Mouse (Mus musculus) retina, postnatal 1 day (tissue): Measurements from ENCODE around the gene Orai3.
"Not testable (repeated sequence)": the region's sequence is repeated elsewhere in the genome, so short reads cannot be mapped to it uniquely, and the experiment has no call there.

Source experiments
- DNase-seq: peaks from one replicate; pipeline ENCODE4 v3.0.0-alpha.2; 2012

Orai3 gene

GRCm38 (mm10) chr7:127765756-127766155 is 3.9 kb upstream of the Orai3 start:
- DNase-seq, result no peak

- no peak for DNase-seq
These were observed 2.6 kb upstream of the Orai3 start for GRCm38 (mm10) chr7:127766851-127767609.

GRCm38 (mm10) chr7:127767671-127768345 is 1.8 kb upstream of the Orai3 start:
- DNase-seq, result no peak

GRCm38 (mm10) chr7:127768346-127768996 is 1.1 kb upstream of the Orai3 start:
- DNase-seq, result peak; percentile 24

- peak; percentile 98 for DNase-seq
These were observed 520 bp upstream of the Orai3 start for GRCm38 (mm10) chr7:127768997-127769593.

- DNase-seq, result no peak
These were observed 657 bp downstream of the Orai3 start for GRCm38 (mm10) chr7:127770039-127770905.

GRCm38 (mm10) chr7:127771262-127771661 is 1.6 kb downstream of the Orai3 start:
- no peak for DNase-seq

- DNase-seq, result no peak
These were observed 2.5 kb downstream of the Orai3 start for GRCm38 (mm10) chr7:127772080-127772479.

- DNase-seq, result no peak
These were observed 2.9 kb downstream of the Orai3 start for GRCm38 (mm10) chr7:127772557-127772956.

- peak; percentile 80 for DNase-seq
These were observed 4.2 kb downstream of the Orai3 start for GRCm38 (mm10) chr7:127773664-127774384.

GRCm38 (mm10) chr7:127775837-127776236 is 6.2 kb downstream of the Orai3 start:
- not testable (repeated sequence) for DNase-seq

GRCm38 (mm10) chr7:127776426-127776825 is 6.8 kb downstream of the Orai3 start, which contains the start of gene Setd1a:
Gene Setd1a (plus strand): TSS chr7:127776670.
- DNase-seq, result peak; percentile 91

- DNase-seq, result peak; percentile 99
These were observed 7.4 kb downstream of the Orai3 start for GRCm38 (mm10) chr7:127776878-127777473.

GRCm38 (mm10) chr7:127777474-127778266 is 8.1 kb downstream of the Orai3 start:
- DNase-seq, result peak; percentile 79

- no peak for DNase-seq
These were observed 8.7 kb downstream of the Orai3 start for GRCm38 (mm10) chr7:127778350-127778749.

GRCm38 (mm10) chr7:127785308-127785707 is 15.7 kb downstream of the Orai3 start, which contains the start of gene Gm49388:
Gene Gm49388 (plus strand): TSS chr7:127785608.
- DNase-seq, result no peak

- no peak for DNase-seq
These were observed 27.6 kb downstream of the Orai3 start for GRCm38 (mm10) chr7:127797076-127797845.

- DNase-seq, result no peak
These were observed 29.0 kb downstream of the Orai3 start for GRCm38 (mm10) chr7:127798591-127798990.

GRCm38 (mm10) chr7:127799211-127799610 is 29.6 kb downstream of the Orai3 start:
- DNase-seq, result no peak
